Mouse (Mus musculus) c-Kit-positive CD71-negative TER-119-negative erythroid progenitor cells, embryonic 14.5 days (primary cell): ENCODE results near the gene Rap1b.

ENCODE experiments used
- DNase-seq: peaks from one replicate; pipeline ENCODE4 v3.0.0-alpha.2; 2013; ENCODE audit warnings: low read depth

The Rap1b gene

GRCm38 (mm10) chr10:117783786-117784420 is 61.9 kb downstream of the Rap1b start:
- no peak for DNase-seq

- DNase-seq = no peak
Measured at GRCm38 (mm10) chr10:117782491-117783260, 63.2 kb downstream of the Rap1b start.

GRCm38 (mm10) chr10:117782056-117782455 is 63.8 kb downstream of the Rap1b start:
- DNase-seq = no peak

- DNase-seq = no peak
Measured at GRCm38 (mm10) chr10:117781021-117781725, 64.7 kb downstream of the Rap1b start.

- no peak for DNase-seq
Measured at GRCm38 (mm10) chr10:117780306-117780911, 65.4 kb downstream of the Rap1b start.

DNA sequence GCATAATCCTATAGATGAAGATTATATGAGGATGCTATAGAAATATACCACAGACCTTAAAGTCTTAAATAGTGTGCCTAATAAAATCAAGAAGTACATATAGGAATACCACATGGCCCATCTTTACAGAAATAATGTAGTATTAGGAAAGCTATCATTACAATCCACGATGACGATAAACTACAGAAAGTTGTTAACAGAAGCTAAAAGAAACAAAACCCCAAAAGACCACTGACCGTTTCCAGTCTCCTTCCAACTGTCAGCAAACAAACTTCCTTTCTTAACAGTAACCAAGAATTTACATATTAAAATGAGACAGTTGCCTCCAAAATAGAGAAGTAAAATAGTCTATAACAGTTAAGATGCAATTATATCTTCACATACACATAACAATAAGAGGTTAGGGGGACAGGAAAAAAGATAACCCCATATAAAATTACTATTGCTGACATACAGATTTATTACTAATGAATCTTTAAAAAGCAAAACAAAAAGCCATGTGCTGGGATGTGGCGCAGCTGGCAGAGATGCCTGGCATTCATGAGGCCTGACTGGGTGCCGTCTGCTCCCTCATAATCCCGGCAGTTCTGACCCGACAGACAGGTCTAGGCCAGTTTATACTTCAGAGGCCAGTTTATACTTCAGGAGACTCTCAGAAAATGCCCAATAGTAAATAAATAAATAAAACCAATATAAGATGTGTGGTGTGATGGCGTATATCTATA is 66.1 kb downstream of the Rap1b start:
- no peak for DNase-seq

DNA sequence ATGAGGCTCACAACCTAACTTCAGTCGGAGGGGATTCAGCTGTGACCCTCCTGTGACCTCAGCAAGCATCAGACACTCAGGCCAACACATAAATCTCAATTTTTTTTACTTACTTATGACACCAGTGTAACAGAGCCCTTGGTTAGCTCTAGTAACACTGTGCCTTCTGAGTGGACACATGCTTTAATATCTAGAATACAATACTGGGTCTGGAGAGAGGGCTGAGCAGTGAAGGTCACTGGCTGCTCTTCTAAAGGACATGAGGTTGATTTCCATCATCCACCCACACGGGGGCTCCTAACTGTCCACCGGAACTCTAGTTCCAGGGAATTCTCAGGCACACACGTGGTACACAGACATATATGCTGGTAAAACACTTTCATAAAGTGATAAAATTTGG is 66.9 kb downstream of the Rap1b start:
- no peak for DNase-seq

DNA sequence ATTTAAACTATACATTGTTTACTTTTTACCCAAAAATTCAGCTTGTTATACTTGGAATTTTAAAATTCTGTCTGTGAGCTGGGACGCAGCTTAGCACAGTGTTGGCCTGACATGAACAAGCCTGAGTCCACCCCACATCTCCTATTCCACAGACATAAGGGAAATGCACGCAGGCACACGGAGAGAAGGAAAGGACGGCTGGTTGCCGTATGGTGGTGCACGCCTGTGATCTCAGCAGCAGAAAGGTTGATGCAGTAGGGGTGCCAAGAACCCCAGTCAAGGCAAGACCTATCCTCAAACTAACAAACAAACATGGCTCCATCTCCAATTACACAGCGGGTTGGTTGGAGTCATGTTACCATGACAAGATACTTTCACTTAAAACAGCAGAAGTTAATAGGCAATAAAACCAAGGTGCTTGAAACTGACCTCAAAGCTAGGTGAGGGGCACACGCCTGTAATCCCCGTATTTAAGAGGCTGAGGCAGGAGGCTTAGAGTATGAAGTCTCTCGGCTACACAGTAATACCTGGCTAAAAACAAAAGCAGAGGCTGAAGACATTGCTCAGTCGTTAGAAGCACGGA is 67.4 kb downstream of the Rap1b start:
- no peak for DNase-seq

DNA sequence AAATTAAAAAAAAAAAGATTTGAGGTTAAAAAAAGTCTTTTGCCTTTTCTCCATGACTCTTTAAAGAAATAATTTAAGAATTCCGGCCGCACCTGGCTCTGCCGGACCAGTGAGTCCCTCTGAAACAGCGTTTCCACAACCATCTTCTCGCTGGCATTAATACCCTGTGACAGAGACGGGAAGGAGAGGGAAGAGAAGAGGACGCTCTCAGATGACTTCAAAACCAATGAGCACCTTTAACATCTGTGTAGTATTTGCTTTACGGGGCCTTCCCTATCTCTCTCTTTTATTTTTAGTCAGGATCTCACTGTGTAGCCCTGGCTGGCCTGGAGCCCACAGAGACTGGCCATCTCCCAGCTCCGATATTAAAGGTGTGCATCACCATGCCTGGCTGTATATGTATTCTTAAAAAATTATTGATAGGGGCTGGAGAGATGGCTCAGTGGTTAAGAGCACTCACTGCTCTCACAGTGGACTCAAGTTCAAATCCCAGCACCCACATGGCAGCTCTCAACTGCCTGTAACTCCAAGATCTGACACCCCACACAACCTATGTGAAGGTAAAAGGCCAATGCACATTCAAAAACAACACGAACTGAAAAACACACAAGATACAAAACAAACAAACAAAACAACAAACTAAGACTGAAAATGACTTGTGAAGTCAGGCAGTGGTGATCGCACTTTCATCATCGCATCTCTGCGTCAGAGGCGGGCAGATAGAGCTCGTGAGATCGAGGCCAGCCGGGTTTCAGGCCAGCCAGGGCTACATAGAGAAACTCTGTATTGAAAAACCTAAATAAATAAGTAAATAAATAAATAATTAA is 68.1 kb downstream of the Rap1b start:
- DNase-seq = no peak

DNA sequence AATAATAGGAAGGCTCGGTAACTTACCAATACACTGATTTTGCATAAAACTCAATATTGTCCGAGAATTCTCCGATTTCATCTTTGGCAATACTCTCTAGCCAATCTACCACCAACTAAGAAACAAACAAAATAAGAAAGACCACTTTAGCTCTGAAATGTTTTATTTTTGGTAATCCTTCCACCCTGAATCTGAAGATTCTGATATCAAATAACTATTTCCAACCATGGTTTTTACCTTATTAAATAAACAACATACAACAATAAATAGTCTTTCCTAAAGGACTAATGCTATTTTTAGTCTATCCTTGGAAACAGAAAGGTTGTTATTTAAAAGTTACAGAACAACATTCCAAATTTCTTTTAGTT is 68.7 kb downstream of the Rap1b start:
- DNase-seq = no peak

GRCm38 (mm10) chr10:117776281-117777102 is 69.3 kb downstream of the Rap1b start:
- no peak for DNase-seq

DNA sequence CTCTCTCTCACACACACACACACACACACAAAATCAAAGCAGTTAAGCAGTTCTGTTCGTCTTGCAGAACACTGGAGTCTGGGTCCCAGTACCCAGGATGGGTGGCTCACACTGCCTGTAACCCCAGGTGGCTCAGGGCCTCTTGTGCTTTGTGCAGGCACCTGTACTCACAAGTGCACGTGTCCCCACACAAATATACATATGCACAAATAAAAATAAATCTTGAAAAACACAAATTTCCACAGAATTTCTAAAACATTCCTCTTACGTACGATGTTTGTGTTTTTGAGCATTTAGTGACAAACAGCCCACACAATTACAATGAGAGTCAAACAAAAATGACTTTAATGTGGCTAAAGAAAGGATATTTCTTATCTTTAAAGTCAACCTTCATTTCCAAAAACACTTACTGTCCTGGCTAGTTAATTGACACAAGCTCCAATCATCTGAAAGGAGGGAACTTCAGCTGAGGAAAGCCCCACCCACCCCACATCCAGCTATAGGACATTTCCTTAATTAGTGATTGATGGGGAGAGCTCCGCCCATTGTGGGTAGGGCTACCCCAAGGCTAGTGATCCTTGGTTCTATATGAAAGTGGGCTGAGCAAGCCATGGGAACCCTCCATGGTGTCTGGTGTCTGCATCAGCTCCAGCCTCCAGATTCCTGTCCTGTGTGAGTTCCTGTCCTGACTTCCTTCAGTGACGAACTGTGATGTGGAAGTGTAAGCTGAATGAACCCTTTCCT is 70.3 kb downstream of the Rap1b start:
- no peak for DNase-seq

DNA sequence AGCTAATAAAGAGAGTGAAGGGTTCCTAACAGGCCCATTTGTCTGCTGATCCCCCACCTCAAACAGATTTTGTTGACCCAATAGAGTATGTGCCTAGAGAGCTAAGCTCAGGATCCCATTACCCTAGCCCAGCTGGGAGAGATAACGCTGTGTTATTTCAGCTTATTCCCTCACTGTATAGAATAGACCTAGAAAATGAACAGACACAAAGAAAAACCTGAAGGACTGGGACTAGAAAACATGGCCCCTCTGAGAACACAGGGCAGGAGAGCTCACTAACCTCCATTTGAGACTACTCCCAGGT is 71.1 kb downstream of the Rap1b start:
- no peak for DNase-seq

DNA sequence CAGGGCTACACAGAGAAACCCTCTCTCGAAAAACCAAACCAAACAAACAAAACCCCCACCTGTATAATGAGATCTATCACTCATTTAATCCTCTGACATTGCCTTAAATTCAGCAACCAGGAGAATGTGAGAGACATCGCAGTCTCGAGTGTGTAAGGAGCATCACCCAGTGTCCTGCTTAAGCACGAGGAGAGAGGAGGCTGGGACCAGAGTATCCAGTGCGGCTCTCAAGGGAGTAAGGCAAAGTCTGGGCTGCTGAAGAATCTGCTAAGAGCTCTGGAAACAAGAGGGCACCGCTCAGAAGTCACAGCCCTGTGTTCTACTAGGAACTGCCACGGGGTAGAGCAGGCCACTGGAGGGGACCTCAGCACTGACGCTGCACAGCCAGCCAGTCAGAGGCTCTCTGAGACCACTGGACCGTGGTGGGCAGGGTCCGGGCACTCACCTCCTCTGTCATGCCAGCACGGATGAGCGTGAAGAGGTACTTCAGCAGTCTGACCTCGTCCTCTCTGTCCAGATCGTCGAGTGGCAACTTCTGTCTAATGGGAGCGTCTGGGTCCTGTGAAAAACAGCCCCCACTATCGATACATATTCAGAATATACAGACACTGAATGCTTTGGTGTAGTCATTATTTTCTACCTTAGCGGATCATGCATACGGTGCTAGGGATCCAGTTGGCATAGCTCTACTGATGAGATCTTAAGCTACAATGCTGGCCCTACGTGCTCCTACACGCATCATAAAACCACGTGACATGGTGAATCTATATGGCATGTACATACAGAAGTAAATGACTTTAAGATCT is 71.6 kb downstream of the Rap1b start:
- DNase-seq = no peak

DNA sequence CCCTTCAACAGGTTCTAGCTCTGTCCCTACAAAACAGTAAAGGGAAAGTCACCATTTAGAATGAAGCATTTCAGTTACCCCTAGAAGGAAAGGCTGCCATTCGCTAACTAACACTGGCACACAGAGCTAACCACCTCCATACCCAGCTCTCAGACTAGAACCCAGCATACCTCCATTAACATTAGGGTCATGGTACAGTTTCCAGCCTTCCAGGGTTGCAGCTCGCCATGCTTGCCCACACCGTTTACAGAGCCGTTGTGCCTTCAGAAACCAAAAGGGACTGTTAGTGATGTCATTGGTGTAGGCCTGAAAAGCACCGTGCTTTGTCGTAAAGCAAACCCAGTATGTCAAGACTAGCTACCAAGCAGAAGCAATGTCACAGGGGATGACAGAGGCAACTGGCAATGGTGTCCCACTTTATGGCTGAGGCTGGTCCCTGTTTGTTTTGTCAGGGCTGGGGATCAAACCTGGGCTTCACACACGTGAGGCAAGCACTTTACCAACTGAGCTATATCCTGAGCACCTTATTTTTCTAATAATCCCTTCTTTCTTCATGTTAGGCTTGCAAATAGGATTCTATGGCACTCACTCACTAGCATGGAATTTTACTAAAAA is 72.6 kb downstream of the Rap1b start:
- DNase-seq = no peak

GRCm38 (mm10) chr10:117772364-117773105 is 73.3 kb downstream of the Rap1b start:
- DNase-seq = no peak

GRCm38 (mm10) chr10:117771131-117771510 is 74.7 kb downstream of the Rap1b start:
- DNase-seq = no peak
